Mouse (Mus musculus) cerebellum, adult 2 months (tissue): ENCODE measurements around the gene Stox2.

ENCODE experiments used
- CTCF ChIP-seq: fragments of 200-500 bp; IDR thresholded peaks from 2 replicates; pipeline ENCODE4 v1.5.1; 2011; ENCODE audit warnings: low read depth, mild to moderate bottlenecking, control low read depth, low read length, moderate library complexity, borderline replicate concordance; ENCODE audit not compliant: insufficient read depth
- POLR2A ChIP-seq: fragments of 200-500 bp; IDR thresholded peaks from 2 replicates; pipeline ENCODE4 v1.6.1; 2011; ENCODE audit warnings: low read length, control low read depth, borderline replicate concordance; ENCODE audit not compliant: insufficient read depth

DNA sequence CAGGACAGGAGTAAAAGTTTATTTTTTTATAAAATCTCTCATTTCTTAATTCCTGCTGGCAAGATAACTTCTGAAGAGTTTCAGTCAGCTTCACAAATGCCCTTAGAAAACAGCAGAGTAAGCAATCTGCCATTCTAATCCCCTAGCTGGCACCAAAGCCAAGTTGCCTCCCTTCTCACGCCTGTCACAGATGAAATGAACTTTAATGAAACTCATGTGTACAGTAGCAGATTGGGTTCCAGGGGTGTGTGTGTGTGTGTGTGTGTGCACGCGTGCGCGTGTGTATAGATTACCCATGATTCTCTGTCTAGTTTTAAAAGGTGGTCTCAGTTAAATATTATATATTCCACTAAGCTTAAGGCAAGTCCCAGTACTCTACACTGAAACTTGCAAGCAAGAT, 62.0 kb downstream of the Stox2 start:
- no peak for TF ChIP-seq POLR2A
- TF ChIP-seq CTCF = no peak
